Mouse (Mus musculus) G1E (cell line): ENCODE measurements around the gene Sln. TPM values are rescaled to one million over a fixed set of nuclear protein-coding genes. Genes with fewer than 3 reads are reported as not detected.

Experiments
- ATAC-seq: 2 replicates; pipeline ENCODE4 v1.8.0; 2016; ENCODE audit warnings: mild to moderate bottlenecking; ENCODE audit not compliant: insufficient number of reproducible peaks, poor library complexity, low FRiP score, severe bottlenecking; ENCODE audit errors: extremely low read depth
- DNase-seq: peaks from one replicate; pipeline ENCODE4 v3.0.0; 2012; ENCODE audit warnings: low spot score
- H3K27me3 ChIP-seq: 2 replicates; pipeline ENCODE4 v1.6.1; 2012; ENCODE audit warnings: mild to moderate bottlenecking, low read length, inconsistent platforms; ENCODE audit not compliant: insufficient read depth
- H3K36me3 ChIP-seq: replicated peaks from 2 replicates; pipeline ENCODE3; 2012; ENCODE audit warnings: mild to moderate bottlenecking, inconsistent platforms
- H3K4me1 ChIP-seq: 2 replicates; pipeline ENCODE4 v1.6.1; 2012; ENCODE audit warnings: low read depth, low read length, inconsistent platforms, mixed read lengths; ENCODE audit not compliant: insufficient read depth
- H3K4me3 ChIP-seq: 2 replicates; pipeline ENCODE4 v1.5.1; 2012; ENCODE audit warnings: low read depth, mild to moderate bottlenecking, inconsistent platforms, low read length, moderate library complexity, mixed read lengths
- H3K9me3 ChIP-seq: replicated peaks from 2 replicates; pipeline ENCODE4 v1.6.1; 2012; ENCODE audit warnings: inconsistent platforms
- CTCF ChIP-seq: IDR thresholded peaks from 2 replicates; pipeline ENCODE4 v1.5.1; 2012; ENCODE audit warnings: low read depth, low read length, inconsistent platforms, mixed read lengths
- GATA1 ChIP-seq: IDR thresholded peaks from 2 replicates; pipeline ENCODE4 v1.6.1; 2012; ENCODE audit warnings: borderline replicate concordance, low read length, inconsistent platforms, mixed read lengths
- GATA2 ChIP-seq: IDR thresholded peaks from 2 replicates; pipeline ENCODE4 v1.6.1; 2012; ENCODE audit warnings: low read depth, low read length, inconsistent platforms, borderline replicate concordance
- POLR2AphosphoS5 ChIP-seq: IDR thresholded peaks from 2 replicates; pipeline ENCODE4 v1.6.1; 2012; ENCODE audit warnings: low read depth, low read length, inconsistent platforms; ENCODE audit not compliant: insufficient replicate concordance
- TAL1 ChIP-seq: conservative IDR thresholded peaks from 2 replicates; pipeline ENCODE4 v1.6.1; 2012; ENCODE audit warnings: low read depth, low read length, inconsistent platforms, mixed read lengths
- polyA plus RNA-seq: library from polyadenylated mRNA; stranded (reverse); fragments of >175 nt; gene quantifications from 2 replicates; pipeline ENCODE4 v1.2.3, GENCODE M21; 2012
- total RNA-seq, 2 experiments: library from RNA; stranded (forward) in 1 of 2; stranded (reverse) in 1 of 2; fragments of 200-1000 nt in 1 of 2; fragments of >200 nt in 1 of 2; fragmentation: Nextera tagmentation in 1 of 2; gene quantifications; 2 replicates each; pipeline ENCODE4 v1.2.3; 2014 to 2017

The Sln gene
- total RNA-seq (2014; fragmentation: Nextera tagmentation) (not detected in 2 replicates), total RNA-seq (2017) (not detected in 2 replicates), polyA plus RNA-seq (not detected in 2 replicates)

DNA sequence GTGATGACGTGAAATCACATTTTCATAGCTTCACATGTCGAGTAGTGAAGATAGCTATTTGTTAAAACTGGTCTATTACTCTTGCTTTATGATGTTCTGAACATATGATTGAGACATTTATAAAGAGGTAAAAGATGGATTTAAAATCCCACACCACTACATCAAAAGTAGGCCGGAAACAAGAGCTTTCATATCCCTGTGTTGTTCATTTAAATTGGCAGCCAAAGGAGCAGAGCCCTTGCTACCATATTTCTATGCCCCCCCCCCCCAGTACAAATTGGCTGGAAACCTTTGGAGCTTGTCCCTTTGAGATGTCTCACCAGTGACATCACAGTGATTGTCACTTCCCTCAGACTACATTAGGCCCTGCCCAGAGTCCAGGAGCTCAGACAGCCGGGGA is at the start of gene Sln:
Sln (plus strand) TSS at position 301 of the 400 bp plus-strand sequence.
- Histone ChIP-seq H3K4me1 (no peaks in the 10 kb centered on the region), H3K36me3 (no peaks in the 10 kb centered on the region), H3K27me3 (no peaks in the 10 kb centered on the region; the same call in 1 of the 2 replicates), H3K9me3 (no peaks in the 10 kb centered on the region), H3K4me3 (no peak within 1 kb of the TSS)
- no peak for DNase-seq
- TF ChIP-seq TAL1 (no peak), GATA2 (no peak), GATA1 (no peak), CTCF (no peak), POLR2AphosphoS5 (no peak)
- no peak for ATAC-seq

DNA sequence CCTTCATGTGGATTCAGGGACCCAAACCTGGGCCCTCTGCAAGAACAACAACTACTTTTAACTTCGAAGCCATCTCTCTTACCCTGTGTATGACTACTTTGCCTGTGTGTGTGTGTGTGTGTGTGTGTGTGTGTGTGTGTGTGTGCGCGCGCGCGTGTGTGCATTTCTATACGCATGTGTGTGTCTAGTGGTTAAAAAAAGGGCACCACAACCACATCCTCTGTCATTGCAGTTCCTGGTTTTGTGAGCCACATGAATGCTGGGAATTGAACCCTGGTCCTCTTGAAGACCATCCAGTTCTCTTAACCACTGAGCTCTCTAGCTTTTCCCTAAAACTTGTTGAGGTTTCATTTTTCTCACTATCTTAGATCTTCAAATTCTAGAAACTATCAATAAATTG is 47.0 kb upstream of the Sln start:
- no peak for ATAC-seq
- TF ChIP-seq CTCF: no peak
- TF ChIP-seq POLR2AphosphoS5: no peak
- no peak for TF ChIP-seq GATA2
- TF ChIP-seq GATA1: no peak
- no peaks in the 10 kb centered on the region; the same call in 1 of the 2 replicates for H3K27me3 ChIP-seq

DNA sequence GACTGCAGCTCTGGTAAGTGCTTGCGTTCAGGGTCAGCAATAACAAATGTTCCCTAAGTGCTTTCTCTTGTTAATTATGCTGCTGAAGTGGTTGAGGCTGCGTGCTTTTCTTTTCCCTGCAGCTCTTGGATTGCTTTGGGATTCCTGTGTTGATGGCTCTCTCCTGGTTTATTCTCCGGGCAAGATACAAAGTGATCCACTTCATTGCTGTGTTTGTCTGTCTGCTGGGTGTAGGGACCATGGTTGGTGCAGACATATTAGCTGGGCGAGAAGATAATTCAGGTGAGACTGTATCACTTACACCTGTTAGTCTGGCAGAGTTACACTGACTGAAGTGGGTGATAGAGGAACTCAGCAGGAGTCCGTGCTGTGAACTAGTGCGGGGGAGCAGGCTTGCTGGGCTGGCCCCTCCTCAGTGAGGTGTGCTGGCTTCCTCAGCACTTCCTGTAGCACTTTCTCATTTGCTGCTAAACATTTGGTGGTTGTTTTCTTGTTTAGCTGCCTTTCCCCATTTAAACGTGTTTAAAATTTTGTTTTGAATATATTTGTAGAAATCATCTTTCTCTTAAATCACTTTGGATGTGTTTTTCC is 43.4 kb upstream of the Sln start:
- H3K4me3 ChIP-seq: no peak overlapping the region
- no peak for ATAC-seq
- H3K36me3 ChIP-seq: no peaks in the 10 kb centered on the region
- DNase-seq: no peak
- no peak for TF ChIP-seq GATA1
- TF ChIP-seq GATA2: no peak
- no peak for TF ChIP-seq POLR2AphosphoS5
- no peak for TF ChIP-seq TAL1
- no peak for TF ChIP-seq CTCF
- H3K4me1 ChIP-seq: no peaks in the 10 kb centered on the region
- H3K9me3 ChIP-seq: no peaks in the 10 kb centered on the region
- H3K27me3 ChIP-seq: no peaks in the 10 kb centered on the region; the same call in 1 of the 2 replicates

More for the DNA sequence above, 47.0 kb upstream of the Sln start:
- H3K36me3 ChIP-seq: no peaks in the 10 kb centered on the region
- no peak for DNase-seq
- no peaks in the 10 kb centered on the region for H3K4me1 ChIP-seq
- H3K9me3 ChIP-seq: no peaks in the 10 kb centered on the region
- H3K4me3 ChIP-seq: no peak overlapping the region

DNA sequence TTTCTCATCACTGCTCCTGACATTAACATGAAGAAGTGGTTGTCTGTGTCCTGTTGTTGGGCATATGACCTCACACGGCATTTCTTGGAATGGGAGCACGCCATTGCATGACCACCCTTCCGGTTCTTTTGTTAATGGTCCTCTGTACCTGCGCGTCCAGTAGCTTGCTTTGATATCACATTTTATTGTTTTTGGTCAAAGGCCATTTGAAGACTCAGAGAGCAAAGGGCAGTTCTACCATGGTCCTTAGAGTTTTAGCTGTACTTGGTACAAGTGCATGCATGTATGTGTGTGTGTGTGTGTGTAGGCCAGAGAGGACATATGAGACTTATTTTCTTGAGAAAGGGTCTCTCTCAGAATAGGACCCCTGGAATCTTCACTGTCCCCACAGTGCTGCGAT is 36.5 kb upstream of the Sln start:
- Histone ChIP-seq H3K27me3 (no peaks in the 10 kb centered on the region), H3K9me3 (no peaks in the 10 kb centered on the region), H3K4me3 (no peak overlapping the region), H3K36me3 (no peaks in the 10 kb centered on the region), H3K4me1 (no peaks in the 10 kb centered on the region)
- DNase-seq (no peak), ATAC-seq (no peak)
- no peak for TF ChIP-seq GATA1
- no peak for TF ChIP-seq GATA2
- TF ChIP-seq CTCF: no peak
- TF ChIP-seq POLR2AphosphoS5: no peak
- TF ChIP-seq TAL1: no peak

DNA sequence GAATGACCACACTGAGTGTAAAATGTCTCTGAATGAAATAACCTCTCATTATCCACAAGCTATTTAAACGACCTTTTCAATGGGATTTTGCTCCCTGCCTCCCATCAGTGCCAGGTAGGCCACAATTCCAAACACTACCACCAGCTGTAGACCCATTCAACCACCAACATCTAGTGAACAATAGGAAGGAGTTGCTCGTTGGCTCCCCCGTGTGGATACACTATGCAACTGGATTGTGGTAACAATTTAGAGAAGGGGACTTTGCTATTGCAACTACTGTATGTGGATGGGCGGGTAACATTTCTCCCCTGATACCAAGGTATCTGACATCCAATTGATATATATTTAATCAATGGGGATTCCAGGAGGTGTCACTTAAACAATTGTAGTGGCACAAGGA is 31.2 kb upstream of the Sln start:
- DNase-seq (peak; percentile 56), ATAC-seq (no peak)
- H3K4me3 ChIP-seq: no peak overlapping the region
- no peaks in the 10 kb centered on the region for H3K36me3 ChIP-seq
- no peaks in the 10 kb centered on the region for H3K9me3 ChIP-seq
- H3K27me3 ChIP-seq: no peaks in the 10 kb centered on the region
- no peak for TF ChIP-seq GATA1
- no peak for TF ChIP-seq GATA2
- peak; percentile 74 for TF ChIP-seq CTCF
- no peak for TF ChIP-seq POLR2AphosphoS5
- TF ChIP-seq TAL1: no peak
- H3K4me1 ChIP-seq: no peaks in the 10 kb centered on the region

DNA sequence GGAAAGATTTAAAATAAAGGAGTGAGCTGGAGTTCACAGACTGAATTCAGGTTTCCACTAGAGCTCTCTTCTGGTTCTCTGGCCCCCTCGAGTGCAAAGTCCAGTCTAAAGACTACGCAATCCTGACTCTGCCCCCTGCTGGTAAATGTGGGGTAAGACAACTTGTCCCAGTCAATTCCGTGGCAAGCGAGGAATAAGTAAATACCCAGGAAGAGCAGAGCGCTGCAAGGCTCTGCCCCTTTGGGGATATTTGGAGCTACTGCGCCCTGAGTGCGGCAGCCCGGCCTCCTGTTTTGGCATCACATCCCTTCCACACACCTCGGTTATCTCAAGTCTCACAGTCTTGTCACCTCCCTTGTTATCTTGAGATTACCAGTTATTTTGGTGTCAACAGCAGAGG is 24.6 kb upstream of the Sln start:
- no peaks in the 10 kb centered on the region; the same call in 1 of the 2 replicates for H3K4me1 ChIP-seq
- no peaks in the 10 kb centered on the region for H3K27me3 ChIP-seq
- peak; percentile 31; the same call in 1 of the 2 replicates for TF ChIP-seq CTCF
- no peak for TF ChIP-seq GATA1
- H3K4me3 ChIP-seq: no peak overlapping the region
- H3K9me3 ChIP-seq: no peaks in the 10 kb centered on the region
- DNase-seq (no peak), ATAC-seq (no peak)
- H3K36me3 ChIP-seq: no peaks in the 10 kb centered on the region
